Mouse (Mus musculus) forebrain, embryonic 11.5 days (tissue): Measurements from ENCODE around the gene Smc3. TPM values are rescaled to one million over a fixed set of nuclear protein-coding genes. Genes with fewer than 3 reads are reported as not detected.

Source experiments
- ATAC-seq: fragments of 200-750 bp; cut with Nextera tagmentation; replicated peaks from 2 replicates; pipeline ENCODE4 v1.8.0; 2017; ENCODE audit warnings: moderate TSS enrichment; ENCODE audit not compliant: low FRiP score
- DNase-seq: peaks from one replicate; pipeline ENCODE4 v3.0.0-alpha.2; 2017; ENCODE audit warnings: low spot score
- H3K27ac ChIP-seq: fragments of 300-500 bp; sonication (generic); 2 replicates; pipeline ENCODE4 v1.5.1; 2014; ENCODE audit warnings: low read depth, low read length
- H3K27me3 ChIP-seq: fragments of 300-500 bp; sonication (generic); 2 replicates; pipeline ENCODE4 v1.6.1; 2014; ENCODE audit warnings: mild to moderate bottlenecking, low read length, mixed read lengths; ENCODE audit not compliant: control insufficient read depth, insufficient read depth
- H3K36me3 ChIP-seq: fragments of 300-500 bp; sonication (generic); 2 replicates; pipeline ENCODE4 v1.6.1; 2014; ENCODE audit warnings: mild to moderate bottlenecking, low read length, moderate library complexity, mixed read lengths; ENCODE audit not compliant: control insufficient read depth, insufficient read depth
- H3K4me1 ChIP-seq: fragments of 300-500 bp; sonication (generic); replicated peaks from 2 replicates; pipeline ENCODE4 v1.6.1; 2014; ENCODE audit warnings: low read length, mixed read lengths; ENCODE audit not compliant: control insufficient read depth, insufficient read depth
- H3K4me2 ChIP-seq: fragments of 300-500 bp; sonication (generic); 2 replicates; pipeline ENCODE4 v1.6.1; 2014; ENCODE audit warnings: low read depth, mild to moderate bottlenecking, low read length, moderate library complexity, mixed read lengths; ENCODE audit not compliant: severe bottlenecking
- H3K4me3 ChIP-seq: fragments of 300-500 bp; sonication (generic); 2 replicates; pipeline ENCODE4 v1.5.1; 2014; ENCODE audit warnings: low read depth, low read length
- H3K9ac ChIP-seq: fragments of 300-500 bp; sonication (generic); 2 replicates; pipeline ENCODE4 v1.6.1; 2014; ENCODE audit warnings: low read length
- H3K9me3 ChIP-seq: fragments of 300-500 bp; sonication (generic); 2 replicates; pipeline ENCODE4 v1.6.1; 2016; ENCODE audit warnings: low read length, mixed read lengths; ENCODE audit not compliant: control insufficient read depth
- WGBS: fragments of 180-500 bp; shearing (Covaris S2); extraction: QIAGEN DNeasy Blood & Tissue Kit; methylation state at CpG from one replicate; pipeline ENCODE4 v1.1.7; 2014; 5-methylcytosine and 5-hydroxymethylcytosine counted together
- polyA plus RNA-seq: library from polyadenylated mRNA; unstranded; fragments of >200 nt; fragmentation: Nextera tagmentation; extraction: Ambion mirVana; gene quantifications from 2 replicates; pipeline ENCODE4 v1.2.1, GENCODE M21; 2014

Gene Smc3
- polyA plus RNA-seq, 1 experiment from 2014 or later: 101 TPM

DNA sequence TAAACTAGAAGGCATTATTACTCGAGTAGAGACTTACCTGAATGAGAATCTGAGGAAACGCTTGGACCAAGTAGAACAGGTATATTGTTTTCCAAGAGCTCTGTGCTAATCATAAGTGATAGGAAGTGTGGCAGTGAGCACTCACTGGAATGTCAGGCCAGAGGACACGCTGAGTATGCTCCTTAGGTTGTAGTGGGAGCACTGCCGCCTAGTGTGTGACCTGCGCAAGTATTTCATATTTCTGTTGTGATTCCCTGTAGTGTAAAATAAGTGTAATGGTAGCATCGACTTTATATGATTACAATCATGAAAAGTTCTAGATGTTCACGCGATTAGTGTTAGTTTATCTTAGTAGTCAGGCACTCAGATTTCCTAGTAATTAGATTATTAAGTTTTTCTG, 38.5 kb downstream of the Smc3 start:
- Histone ChIP-seq H3K9me3 (no peaks in the 10 kb centered on the region), H3K36me3 (peaks cover 12% of the 10 kb centered on the region; the same call in 1 of the 2 replicates), H3K27me3 (no peaks in the 10 kb centered on the region), H3K4me1 (no peaks in the 10 kb centered on the region), H3K9ac (no peak overlapping the region), H3K27ac (no peak overlapping the region), H3K4me2 (no peak overlapping the region), H3K4me3 (no peak overlapping the region)
- DNase-seq: no peak
- 95% methylated on average over 8 of the region's 8 CpGs for WGBS
- no peak for ATAC-seq

DNA sequence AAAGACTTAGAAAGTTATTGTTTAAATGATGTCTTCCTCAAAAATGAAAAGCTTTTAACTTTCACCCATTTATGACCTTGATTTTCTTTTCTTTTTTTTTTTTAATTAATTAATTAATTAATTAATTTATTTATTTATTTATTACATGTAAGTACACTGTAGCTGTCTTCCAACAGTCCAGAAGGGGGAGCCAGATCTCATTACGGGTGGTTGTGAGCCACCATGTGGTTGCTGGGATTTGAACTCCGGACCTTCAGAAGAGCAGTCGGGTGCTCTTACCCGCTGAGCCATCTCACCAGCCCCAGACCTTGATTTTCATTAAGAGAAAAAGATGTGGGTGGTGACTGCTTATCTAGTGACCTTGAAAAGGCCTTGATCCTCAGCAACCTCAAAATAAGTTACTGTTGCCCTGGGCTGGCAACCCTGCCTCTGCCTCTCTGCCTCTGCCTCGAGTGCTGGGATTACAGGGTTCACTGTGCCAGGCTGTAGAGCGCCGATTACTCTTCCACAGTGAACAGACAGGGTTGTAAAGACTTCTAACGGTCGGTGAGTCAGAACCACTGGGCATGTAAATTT, 43.9 kb downstream of the Smc3 start:
- 96% methylated on average over 9 of the region's 9 CpGs for WGBS
- peaks cover 7% of the 10 kb centered on the region; the same call in 1 of the 2 replicates for H3K36me3 ChIP-seq
- H3K9ac ChIP-seq: no peak overlapping the region
- ATAC-seq: no peak
- H3K4me3 ChIP-seq: no peak overlapping the region
- H3K4me2 ChIP-seq: no peak overlapping the region
- no peak overlapping the region for H3K27ac ChIP-seq
- H3K9me3 ChIP-seq: no peaks in the 10 kb centered on the region
- H3K4me1 ChIP-seq: no peaks in the 10 kb centered on the region
- no peak for DNase-seq
- H3K27me3 ChIP-seq: no peaks in the 10 kb centered on the region

- no peak overlapping the region for H3K27ac ChIP-seq
- H3K4me1 ChIP-seq: no peaks in the 10 kb centered on the region
- no peak overlapping the region for H3K4me3 ChIP-seq
- H3K9me3 ChIP-seq: no peaks in the 10 kb centered on the region
- ATAC-seq: no peak
- H3K27me3 ChIP-seq: no peaks in the 10 kb centered on the region
- no peak overlapping the region for H3K9ac ChIP-seq
- no peak overlapping the region for H3K4me2 ChIP-seq
- no peaks in the 10 kb centered on the region; the same call in 1 of the 2 replicates for H3K36me3 ChIP-seq
- no peak for DNase-seq
- 87% methylated on average over 9 of the region's 9 CpGs for WGBS
These were observed 47.1 kb downstream of the Smc3 start for GRCm38 (mm10) chr19:53647301-53647700.

DNA sequence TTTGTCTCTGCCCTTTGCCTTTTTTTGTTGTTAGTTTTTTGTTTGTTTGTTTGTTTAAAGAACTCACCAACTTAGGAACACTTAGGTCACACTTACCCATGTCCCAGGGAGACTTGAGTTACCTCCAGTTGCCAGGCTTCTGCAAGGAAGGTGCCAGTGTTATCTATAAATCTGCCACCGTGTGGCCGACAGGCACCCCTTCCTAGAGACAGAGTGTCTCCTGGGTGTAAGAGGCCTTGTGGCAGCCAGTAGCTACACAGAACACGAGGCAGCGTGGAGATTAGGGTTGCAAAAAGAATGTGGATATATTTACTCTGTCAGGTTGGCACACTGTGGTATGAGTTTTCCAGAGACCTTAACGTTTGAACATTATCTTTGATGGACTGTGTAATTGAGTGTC, 47.9 kb downstream of the Smc3 start:
- 0 out of 2 replicates have a peak, but pooled peaks have one; percentile 16 for ATAC-seq
- H3K36me3 ChIP-seq: no peaks in the 10 kb centered on the region; the same call in 1 of the 2 replicates
- peaks cover 3% of the 10 kb centered on the region; the same call in 1 of the 2 replicates for H3K4me1 ChIP-seq
- H3K27me3 ChIP-seq: no peaks in the 10 kb centered on the region
- no peak overlapping the region for H3K27ac ChIP-seq
- no peak overlapping the region for H3K4me2 ChIP-seq
- DNase-seq: no peak
- H3K4me3 ChIP-seq: no peak overlapping the region
- H3K9ac ChIP-seq: no peak overlapping the region
- WGBS: 73% methylated on average over 5 of the region's 5 CpGs
- no peaks in the 10 kb centered on the region for H3K9me3 ChIP-seq

DNA sequence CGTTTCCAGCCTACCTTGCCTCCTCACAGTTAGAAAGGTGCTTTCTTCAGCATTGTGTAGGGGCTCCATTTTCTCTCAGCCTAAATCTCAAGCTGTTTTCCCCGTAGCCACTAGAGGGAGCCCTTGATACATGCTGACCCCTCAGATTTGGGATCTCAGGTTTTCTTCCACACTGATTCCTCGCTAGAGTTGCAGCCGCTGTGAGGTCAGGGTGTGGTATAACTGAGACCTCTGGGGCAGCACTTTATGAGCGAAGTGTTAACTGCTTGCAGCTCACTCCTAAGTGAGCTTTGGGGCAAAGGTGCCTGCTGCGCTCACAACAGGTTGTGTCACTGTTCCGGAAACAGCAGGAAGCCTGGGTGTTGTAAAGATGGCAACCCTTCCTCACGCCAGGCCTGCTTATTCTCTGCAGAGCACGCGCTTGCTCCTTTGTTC, 48.6 kb downstream of the Smc3 start:
- H3K36me3 ChIP-seq: no peaks in the 10 kb centered on the region; the same call in 1 of the 2 replicates
- no peak overlapping the region for H3K4me2 ChIP-seq
- H3K9me3 ChIP-seq: no peaks in the 10 kb centered on the region
- no peak overlapping the region for H3K4me3 ChIP-seq
- no peaks in the 10 kb centered on the region for H3K27me3 ChIP-seq
- peak; percentile 82 for DNase-seq
- peak; percentile 66 for ATAC-seq
- H3K27ac ChIP-seq: no peak overlapping the region
- no peak overlapping the region for H3K9ac ChIP-seq
- 44% methylated on average over 10 of the region's 10 CpGs for WGBS
- peaks cover 3% of the 10 kb centered on the region; the same call in 1 of the 2 replicates for H3K4me1 ChIP-seq

DNA sequence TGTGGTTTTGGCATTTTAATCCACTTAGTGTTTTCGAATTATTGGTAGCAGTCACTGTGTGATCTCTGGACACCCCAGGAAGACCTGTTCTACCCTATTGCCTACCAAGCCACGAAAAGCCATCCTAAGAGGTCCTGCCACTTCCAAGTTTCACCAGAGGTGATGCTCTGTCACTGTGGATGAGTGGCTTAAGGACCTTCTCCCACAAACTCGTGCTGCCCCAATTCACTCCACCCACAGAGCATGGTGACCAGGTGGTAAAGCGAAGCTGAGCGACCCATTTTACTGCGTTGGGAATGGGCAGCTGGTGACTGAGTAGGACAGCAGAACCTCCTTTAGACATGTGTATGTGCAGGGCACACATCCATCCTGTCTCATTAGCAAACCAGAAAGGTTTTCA, 49.2 kb downstream of the Smc3 start:
- Histone ChIP-seq H3K4me3 (no peak overlapping the region), H3K9me3 (no peaks in the 10 kb centered on the region), H3K27ac (no peak overlapping the region), H3K4me1 (peaks cover 7% of the 10 kb centered on the region), H3K4me2 (no peak overlapping the region), H3K27me3 (no peaks in the 10 kb centered on the region), H3K36me3 (no peaks in the 10 kb centered on the region; the same call in 1 of the 2 replicates), H3K9ac (no peak overlapping the region)
- WGBS: 85% methylated on average over 6 of the region's 6 CpGs
- DNase-seq (no peak), ATAC-seq (no peak)

- no peak overlapping the region for H3K4me2 ChIP-seq
- ATAC-seq (no peak), DNase-seq (no peak)
- H3K27ac ChIP-seq: no peak overlapping the region
- H3K36me3 ChIP-seq: no peaks in the 10 kb centered on the region; the same call in 1 of the 2 replicates
- no peaks in the 10 kb centered on the region for H3K9me3 ChIP-seq
- H3K4me3 ChIP-seq: no peak overlapping the region
- H3K27me3 ChIP-seq: no peaks in the 10 kb centered on the region
- H3K9ac ChIP-seq: no peak overlapping the region
- WGBS: 80% methylated on average over 5 of the region's 5 CpGs
- H3K4me1 ChIP-seq: peaks cover 7% of the 10 kb centered on the region
These were observed 49.6 kb downstream of the Smc3 start for GRCm38 (mm10) chr19:53649802-53650201.

DNA sequence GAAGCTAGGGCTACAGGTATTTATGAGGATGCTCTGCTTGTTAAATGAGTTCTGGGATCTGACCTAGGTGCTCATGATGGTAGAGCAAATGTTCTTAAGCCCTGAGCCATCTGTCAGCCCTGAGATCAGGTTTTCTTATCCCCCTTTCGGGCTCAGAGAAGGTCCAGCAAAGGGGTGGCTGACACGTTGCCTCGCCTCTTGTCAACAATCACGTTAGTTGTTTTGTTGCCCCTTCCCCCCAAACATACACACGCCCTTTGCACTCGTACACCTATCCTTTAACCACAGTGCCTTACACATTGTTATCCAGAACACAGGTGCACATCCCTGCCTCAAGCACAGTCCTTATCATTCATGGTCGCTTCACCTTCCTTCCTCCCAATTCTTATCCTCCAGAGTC, 50.7 kb downstream of the Smc3 start:
- no peak overlapping the region for H3K4me3 ChIP-seq
- H3K9me3 ChIP-seq: no peaks in the 10 kb centered on the region
- no peaks in the 10 kb centered on the region; the same call in 1 of the 2 replicates for H3K36me3 ChIP-seq
- H3K27me3 ChIP-seq: no peaks in the 10 kb centered on the region
- no peak overlapping the region for H3K27ac ChIP-seq
- ATAC-seq: no peak
- no peak overlapping the region for H3K4me2 ChIP-seq
- 88% methylated on average over 7 of the region's 7 CpGs for WGBS
- no peak overlapping the region for H3K9ac ChIP-seq
- H3K4me1 ChIP-seq: peaks cover 7% of the 10 kb centered on the region
- DNase-seq: no peak

DNA sequence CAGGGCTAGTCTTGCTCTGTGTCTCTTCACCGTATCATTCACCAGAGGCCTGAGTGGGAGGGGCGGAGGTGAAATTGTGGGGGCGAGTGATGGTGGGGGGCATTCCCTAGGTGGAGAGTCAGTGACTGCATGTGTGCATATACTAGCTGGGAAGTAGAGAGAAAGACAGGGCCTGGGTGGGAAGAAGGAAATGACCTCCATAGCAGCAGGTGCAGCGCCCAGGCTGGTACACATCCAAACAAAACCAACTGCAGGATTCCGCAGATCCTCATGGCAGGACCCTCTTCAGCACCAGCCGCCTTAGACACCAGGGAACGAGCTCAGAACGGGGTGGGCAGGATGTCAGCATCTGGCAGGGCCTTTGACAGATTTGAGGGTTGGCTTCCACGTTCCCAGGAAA, 52.1 kb downstream of the Smc3 start:
- H3K27me3 ChIP-seq: no peaks in the 10 kb centered on the region
- H3K4me2 ChIP-seq: no peak overlapping the region
- H3K9ac ChIP-seq: no peak overlapping the region
- no peaks in the 10 kb centered on the region for H3K36me3 ChIP-seq
- ATAC-seq (no peak), DNase-seq (no peak)
- no peaks in the 10 kb centered on the region for H3K9me3 ChIP-seq
- no peak overlapping the region for H3K4me3 ChIP-seq
- 74% methylated on average over 9 of the region's 9 CpGs for WGBS
- H3K27ac ChIP-seq: no peak overlapping the region
- H3K4me1 ChIP-seq: peaks cover 7% of the 10 kb centered on the region
